Mouse (Mus musculus) right cerebral cortex, postnatal 10 days (tissue): Measurements from ENCODE around the gene Prdm2.
A peak's percentile ranks its signal among the peaks of the same experiment; 100 is the strongest.

Experiments used
- DNase-seq, 2 experiments: peaks; one replicate each; pipeline ENCODE4 v3.0.0; 2021; ENCODE audit warnings: low spot score in 2 of 2

The Prdm2 gene

GRCm38 (mm10) chr4:143154571-143154970 lies 58.2 kb downstream of the Prdm2 start:
- DNase-seq, result no peak

DNA sequence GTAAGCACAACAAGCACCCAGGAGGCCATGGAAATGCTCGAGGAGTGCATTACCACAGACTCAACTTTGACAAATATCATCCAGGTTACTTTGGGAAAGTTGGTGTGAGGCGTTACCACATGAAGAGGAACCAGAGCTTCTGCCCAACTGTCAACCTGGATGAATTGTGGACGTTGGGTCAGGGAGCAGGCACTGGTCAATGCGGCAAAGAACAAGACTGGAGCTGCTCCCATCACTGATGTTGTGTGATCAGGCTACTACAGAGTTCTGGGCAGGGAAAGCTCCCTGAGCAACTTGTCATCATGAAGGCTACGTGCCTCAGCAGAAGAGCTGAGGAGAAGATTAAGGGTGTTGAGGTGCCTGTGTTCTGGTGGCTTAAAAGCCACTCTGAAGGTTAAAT lies 60.2 kb downstream of the Prdm2 start:
- no peak for DNase-seq

DNA sequence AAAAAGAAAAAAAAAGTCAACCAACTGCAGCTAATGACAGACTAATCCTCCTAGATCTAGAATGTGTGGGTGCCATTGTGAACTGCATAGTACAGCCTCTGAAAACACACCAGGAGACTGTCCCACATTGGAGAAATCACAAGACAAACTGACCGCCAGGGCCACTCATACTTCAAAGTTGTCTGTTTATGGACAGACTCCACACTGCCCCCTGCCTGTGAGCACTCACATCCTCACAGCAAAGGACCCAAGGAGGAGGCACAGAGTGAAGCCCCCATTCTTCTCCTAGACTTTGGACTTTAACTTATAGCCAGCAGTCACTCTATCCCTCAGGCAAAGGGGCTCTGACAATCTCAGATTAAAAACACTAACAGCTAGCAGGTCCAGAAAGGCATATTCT lies 61.5 kb downstream of the Prdm2 start:
- no peak for DNase-seq

GRCm38 (mm10) chr4:143147666-143148065 lies 65.1 kb downstream of the Prdm2 start:
- no peak for DNase-seq

DNA sequence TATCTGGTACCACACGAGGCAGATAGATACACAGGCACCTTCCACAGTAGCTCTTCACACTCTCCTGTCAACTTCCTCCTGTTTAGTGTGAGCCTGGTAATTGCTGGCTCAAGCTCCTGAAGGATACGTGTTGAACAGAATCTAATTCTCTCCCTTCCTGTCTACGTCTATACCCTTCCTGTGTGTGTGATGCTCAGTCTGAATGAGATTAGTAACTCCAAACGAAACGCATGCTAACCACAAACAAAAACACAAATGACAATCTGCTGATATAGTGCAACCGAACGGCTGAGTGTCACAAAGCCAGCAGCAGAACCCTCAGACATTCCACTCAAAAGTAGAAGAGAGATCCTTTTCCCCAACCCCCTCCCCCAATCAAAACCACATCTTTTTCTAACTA lies 69.2 kb downstream of the Prdm2 start:
- no peak for DNase-seq

DNA sequence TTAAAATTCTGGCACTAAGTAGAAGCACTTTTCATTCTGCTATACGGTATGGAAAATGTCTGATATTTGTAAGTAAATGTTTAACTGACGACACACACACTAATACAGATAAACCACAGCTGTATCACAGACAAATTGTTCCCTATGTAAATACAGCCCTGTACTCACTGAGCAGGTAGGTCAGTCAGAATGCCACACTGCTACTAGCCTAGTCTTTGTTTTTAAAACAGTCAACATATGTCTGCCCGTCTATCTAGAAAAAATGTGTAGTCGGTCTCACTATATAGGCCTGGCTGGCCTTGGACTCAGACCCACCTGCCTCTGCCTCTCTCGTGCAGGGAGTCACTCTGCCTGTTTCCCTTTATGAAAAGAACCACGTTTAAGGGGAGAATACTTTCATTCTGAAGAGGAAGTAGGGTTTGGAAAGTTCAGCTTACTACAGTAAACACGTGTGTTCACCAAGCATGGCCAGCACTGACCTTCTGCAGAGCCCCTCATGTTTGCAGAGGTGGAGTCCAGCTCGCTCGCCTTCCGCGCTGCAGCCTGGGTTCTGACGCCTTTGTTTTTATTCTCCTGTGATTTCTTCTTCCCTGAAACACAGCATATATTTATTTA lies 71.0 kb downstream of the Prdm2 start:
- no peak for DNase-seq

GRCm38 (mm10) chr4:143140940-143141339 lies 71.9 kb downstream of the Prdm2 start:
- DNase-seq, result no peak

GRCm38 (mm10) chr4:143132433-143132832 lies 80.4 kb downstream of the Prdm2 start:
- peak; percentile 73 to 86 for DNase-seq

DNA sequence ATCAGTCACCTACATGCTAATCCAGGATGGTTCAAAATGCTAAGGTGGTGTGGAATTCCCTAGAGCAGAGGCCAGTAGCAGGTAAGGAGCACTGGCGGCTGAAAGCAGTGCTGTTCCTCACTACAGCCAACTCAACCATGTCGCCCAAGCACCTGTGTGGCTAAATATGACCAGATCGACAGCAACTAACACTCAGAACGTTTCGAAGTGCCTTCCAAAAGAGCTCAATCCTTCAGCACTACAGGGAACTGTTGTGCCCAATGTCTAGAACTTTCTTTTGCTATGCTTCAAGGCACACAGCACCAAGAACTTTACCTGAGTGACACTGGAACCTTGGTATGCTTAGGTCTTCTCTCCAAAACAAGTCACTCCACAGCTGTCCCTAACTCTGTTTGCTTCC lies 82.4 kb downstream of the Prdm2 start:
- no peak for DNase-seq

GRCm38 (mm10) chr4:143129261-143129760 lies 83.5 kb downstream of the Prdm2 start:
- DNase-seq, result no peak

DNA sequence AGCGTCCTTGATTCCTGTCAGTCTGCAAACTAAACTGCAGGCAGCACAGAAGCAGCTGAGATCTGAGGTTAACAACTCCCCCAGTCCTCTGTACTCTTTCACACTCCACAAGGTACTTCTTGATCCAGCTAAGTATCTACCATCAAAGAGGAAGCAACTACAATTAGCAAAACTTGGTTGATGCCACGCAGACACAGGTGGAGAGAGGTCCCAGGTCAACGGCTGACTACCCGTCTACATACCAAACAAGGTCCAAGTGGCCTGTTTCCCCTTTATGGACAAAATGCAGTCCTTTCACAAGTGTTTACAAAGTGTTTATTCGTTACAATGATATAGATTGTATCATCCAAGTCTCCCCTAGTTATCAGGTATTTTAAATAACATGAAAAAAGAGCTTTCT lies 85.6 kb downstream of the Prdm2 start:
- DNase-seq, result no peak

GRCm38 (mm10) chr4:143126476-143126875 lies 86.3 kb downstream of the Prdm2 start:
- DNase-seq, result peak; percentile 65 to 73

- DNase-seq, result no peak
Measured at GRCm38 (mm10) chr4:143125290-143125689, 87.5 kb downstream of the Prdm2 start.

DNA sequence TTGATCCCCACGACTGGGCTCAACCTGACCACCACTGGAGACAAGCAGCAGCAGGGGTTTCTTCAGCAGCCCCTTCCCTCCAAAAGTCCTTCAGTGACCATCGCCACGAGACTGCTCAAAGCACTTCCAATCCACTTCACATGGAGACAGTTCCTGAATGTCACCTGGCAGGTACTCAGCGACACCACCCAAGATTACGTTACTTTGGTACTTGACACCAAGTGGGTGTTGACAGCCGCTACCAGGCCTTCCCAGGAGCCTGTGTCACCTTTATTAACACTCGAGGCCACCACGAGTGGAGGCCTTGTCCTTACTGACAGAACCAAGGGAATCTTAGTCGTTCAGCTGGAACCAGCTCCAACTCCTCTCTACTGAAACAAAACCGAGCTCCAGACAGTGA lies 89.8 kb downstream of the Prdm2 start:
- DNase-seq, result no peak

- no peak for DNase-seq
Measured at GRCm38 (mm10) chr4:143121174-143121573, 91.6 kb downstream of the Prdm2 start.

- no peak for DNase-seq
Measured at GRCm38 (mm10) chr4:143120008-143120407, 92.8 kb downstream of the Prdm2 start.

- peak; percentile 64 to 66 for DNase-seq
Measured at GRCm38 (mm10) chr4:143118843-143119242, 94.0 kb downstream of the Prdm2 start.

- no peak for DNase-seq
Measured at GRCm38 (mm10) chr4:143115851-143116250, 96.9 kb downstream of the Prdm2 start.

DNA sequence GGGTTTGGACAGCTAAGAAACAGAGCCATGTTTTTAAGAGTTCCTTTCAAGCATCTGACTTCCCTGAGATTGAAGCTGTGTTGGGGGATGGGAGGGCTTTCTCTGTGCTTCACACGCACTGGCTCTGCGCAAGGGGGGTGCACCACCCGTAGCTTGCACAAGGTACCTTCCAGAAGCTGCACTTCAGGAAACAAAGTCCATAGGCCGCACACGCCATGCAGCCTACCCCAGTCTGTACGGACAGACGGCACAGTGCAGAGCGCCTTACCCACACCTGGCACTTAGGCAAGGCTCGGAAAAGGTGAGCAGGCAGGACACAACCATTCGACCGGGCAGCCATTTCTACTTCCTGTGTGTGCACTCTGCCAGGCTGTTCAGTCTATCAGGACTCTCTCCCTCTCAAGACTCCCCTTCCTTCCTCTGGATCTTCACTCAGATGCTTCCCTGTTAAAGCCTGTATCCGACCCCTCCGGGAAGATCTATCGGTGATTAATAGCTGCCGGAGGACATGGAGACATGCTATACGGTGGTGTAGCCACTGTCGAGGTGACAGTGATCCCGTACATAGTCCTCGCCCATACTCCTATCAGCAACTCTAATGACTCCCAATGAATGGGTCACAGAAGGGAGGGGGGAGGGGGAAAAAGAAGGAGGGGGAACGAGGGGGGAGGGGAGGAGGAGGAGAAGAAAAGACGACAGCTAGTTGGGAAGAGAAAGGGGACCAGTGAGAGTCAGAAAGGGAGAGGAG lies 98.4 kb downstream of the Prdm2 start:
- DNase-seq, result no peak

DNA sequence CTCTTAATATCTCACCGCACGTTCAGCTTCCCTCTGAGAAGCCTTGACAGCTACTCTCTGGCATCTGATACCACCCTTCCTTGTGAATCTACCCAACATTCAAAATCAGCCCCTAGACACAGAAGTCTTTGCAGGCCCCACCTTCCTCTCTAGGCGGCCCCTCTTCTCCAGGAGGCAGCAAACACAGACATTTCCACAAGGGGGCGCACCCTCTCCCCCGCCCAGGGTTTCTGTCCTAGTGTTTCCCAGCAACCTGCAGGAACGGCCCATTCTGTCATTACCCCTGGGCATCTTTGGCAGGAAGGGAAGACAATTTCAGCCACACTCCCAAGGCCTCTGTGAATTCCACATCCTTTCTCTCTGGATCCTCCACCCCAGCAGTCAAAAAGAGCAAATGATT lies 99.8 kb downstream of the Prdm2 start:
- peak; percentile 58 to 67 for DNase-seq

DNA sequence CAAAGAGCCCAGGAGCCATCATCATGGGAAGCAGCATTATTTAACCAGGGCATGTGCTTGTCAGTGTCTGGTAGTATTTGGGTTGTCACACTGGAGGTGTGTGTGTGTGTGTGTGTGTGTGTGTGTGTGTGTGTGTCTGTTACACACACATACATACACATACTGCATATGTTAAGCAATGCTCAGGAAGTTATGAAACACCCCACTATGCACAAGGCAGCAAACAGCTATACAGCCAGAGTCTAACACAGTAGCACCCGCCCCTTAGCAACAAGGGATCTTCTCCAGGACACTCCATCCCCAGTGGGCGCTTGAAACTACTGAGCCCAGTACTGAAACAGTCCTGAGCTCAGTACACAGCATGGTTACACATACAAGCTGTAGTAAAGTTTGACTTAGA lies 100.4 kb downstream of the Prdm2 start:
- DNase-seq, result no peak

DNA sequence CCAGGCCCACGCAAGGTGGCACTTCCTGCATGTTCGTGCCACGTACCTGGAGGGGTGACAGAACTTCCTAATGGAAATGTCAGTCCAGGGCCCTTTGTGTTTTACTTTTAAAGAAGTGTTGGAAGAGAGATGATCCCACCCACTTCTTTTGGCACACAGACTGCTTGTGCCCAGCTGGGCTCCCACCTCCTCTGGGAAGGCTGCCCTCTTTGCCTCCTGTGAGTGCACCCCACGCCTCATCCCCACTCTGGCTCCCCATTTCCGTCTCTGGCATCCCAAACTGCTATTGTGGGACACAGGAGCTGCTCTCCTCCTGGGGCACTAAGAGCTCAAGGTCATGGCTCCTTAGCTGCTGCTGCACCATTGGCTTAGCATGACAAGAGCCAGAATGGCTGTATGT lies 100.9 kb downstream of the Prdm2 start:
- DNase-seq, result no peak

DNA sequence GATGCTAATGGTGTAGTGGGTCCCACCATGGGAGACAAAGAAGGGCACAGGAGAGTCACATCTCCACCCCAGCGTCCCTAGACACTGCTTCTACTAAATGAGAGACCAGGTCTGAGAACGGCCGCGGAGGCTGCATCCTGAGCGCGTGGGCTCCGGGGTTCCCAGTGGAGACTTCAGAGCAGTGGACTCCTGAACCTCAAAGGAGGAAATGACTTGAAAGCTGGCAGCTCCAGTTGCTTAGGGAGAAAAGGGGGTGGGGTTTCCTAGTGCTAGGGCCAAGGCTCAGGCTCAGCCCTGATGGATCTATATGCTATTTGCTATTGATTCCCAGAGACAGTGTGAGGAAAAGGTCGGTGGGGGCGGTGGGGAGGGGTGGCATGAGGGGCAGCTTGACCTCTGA lies 104.2 kb downstream of the Prdm2 start:
- no peak for DNase-seq
